Mouse (Mus musculus) gastrocnemius, postnatal 25 days (tissue): Measurements from ENCODE around the gene Eif4e2. TPM values are rescaled to one million over a fixed set of nuclear protein-coding genes. Genes with fewer than 3 reads are reported as not detected.

Experiments used
- DNase-seq: peaks from one replicate; pipeline ENCODE4 v3.0.0; 2022
- long read RNA-seq, 2 experiments: library from polyadenylated mRNA; stranded (forward); transcript quantifications; one replicate each; pipeline ENCODE4 v2.0.0; 2021
- total RNA-seq, 2 experiments: library from RNA; stranded (reverse); gene quantifications; 1 replicate in 1 of 2; 2 replicates in 1 of 2; pipeline ENCODE4 v1.2.3; 2021

Eif4e2 gene
- 10 to 100 TPM; 49.6 to 51.7 TPM for total RNA-seq
- long read RNA-seq, experiment 1, transcript Eif4e2-206 (7 exons, 1,807 nt) = major isoform, 22 of 57 reads
- long read RNA-seq, experiment 1, transcript Eif4e2-204 (7 exons, 1,119 nt) = minor isoform, 13 of 57 reads
- long read RNA-seq, experiment 1, partial matches to known transcripts = 1 of 57 reads
- long read RNA-seq, experiment 1, other reads (novel, unspliced or antisense) = 19 of 57 reads
- long read RNA-seq, experiment 2, transcript Eif4e2-207 (8 exons, 3,473 nt) = minor isoform, 7 of 64 reads
- long read RNA-seq, experiment 2, transcript Eif4e2-204 (7 exons, 1,119 nt) = minor isoform, 11 of 64 reads
- long read RNA-seq, experiment 2, transcript Eif4e2-206 (7 exons, 1,807 nt) = major isoform, 22 of 64 reads
- long read RNA-seq, experiment 2, partial matches to known transcripts = 3 of 64 reads
- long read RNA-seq, experiment 2, other reads (novel, unspliced or antisense) = 17 of 64 reads

DNA sequence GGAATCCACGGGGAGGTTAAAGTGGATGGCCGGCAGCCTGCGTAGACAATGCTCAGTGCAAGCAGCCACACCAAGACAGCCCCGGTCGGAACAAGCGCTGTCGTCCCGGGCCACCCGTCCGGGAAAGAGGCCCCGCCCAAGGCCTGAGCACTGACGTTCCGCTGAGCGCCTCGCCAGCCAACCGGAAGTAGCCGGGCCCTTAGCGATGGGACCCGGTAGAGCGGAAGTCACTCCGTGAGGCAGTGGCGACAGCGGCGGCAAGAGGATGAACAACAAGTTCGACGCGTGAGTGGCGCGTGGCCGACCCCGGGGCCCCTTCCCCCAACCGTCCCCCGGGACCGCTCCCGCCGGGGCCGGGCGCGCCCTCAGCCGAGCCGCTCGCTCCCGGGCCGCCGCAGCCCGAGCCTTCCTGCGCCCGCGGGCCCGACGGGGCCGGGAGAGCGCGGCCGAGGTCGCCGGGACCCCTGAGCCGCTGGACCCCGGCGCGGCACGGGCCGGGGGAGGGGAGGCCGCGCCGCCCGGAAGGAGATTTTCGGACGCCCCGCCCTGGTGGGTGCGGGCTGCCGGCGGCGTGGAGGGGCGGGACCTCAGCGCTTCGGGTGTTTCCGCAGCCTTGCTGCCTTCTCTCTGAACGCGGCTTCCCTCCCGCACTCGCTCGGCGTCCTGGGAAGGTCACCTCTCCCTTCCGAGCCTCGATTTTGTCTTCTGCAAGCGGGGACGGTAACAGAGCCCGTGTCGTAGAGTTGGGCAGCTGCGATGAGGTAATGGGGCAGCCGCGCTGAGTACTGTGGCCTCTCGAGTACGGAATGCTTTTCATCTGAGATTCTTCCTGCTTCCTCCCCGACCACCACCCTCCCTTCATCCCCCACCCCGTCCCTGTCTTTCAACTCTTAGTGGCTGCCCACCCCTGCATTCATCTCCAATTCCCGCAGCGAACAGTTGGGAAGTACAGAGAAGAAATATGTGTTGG is at the start of gene Eif4e2:
Gene Eif4e2, plus strand, starts transcription at position 180 of the 970 bp plus-strand sequence.
- DNase-seq = peak; percentile 95

DNA sequence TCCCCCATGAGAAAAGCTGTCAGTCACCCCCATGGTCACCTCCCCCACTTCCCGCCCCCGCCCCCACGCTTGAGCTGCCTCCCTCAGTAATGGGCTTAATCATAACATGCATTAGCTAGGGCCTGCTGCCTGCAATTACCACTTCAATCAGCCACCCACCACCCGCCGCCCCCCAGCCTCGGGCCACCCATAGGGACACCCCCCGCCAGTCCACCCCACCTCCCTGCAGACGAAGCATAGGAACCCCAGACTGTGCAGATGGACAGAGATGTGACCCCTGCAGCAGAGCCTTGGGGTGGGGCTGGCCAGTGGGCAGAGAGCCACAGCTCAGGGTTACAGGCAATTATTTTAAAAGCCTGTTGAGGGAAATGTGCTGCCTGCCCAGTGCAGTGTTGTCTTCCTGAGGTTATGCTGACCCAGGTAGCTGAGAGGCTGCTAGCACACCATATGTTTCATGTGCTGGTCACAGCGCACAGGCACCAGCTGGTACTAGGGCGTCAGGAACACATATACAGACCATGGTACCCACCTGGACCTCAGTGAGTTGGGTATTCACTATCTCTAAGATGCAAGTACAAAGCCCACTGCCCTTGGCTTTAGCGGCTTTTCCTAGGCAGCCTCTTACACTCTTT is 49.4 kb upstream of the Eif4e2 start:
- DNase-seq = no peak

DNA sequence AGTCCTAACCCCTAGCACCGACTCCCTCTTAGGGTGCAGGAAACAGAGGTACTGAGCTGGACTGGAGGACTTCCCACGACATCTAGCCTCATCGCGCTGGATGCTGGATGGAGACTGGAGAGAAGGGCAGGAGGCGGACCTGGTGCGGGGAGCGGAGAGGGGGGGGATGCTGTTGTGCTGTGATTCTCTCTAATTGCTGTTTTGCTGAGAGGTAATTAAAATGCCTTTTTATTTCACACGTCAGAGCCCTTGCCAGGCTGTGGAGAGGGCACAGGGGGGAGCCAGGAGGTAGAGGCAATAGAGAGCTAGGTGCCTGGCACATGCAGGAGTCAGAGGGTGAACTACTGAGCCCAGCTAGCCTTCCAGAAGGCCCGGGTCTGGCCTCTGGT is 48.9 kb upstream of the Eif4e2 start:
- DNase-seq = no peak

GRCm38 (mm10) chr1:87170458-87170857 is 43.3 kb upstream of the Eif4e2 start:
- no peak for DNase-seq

DNA sequence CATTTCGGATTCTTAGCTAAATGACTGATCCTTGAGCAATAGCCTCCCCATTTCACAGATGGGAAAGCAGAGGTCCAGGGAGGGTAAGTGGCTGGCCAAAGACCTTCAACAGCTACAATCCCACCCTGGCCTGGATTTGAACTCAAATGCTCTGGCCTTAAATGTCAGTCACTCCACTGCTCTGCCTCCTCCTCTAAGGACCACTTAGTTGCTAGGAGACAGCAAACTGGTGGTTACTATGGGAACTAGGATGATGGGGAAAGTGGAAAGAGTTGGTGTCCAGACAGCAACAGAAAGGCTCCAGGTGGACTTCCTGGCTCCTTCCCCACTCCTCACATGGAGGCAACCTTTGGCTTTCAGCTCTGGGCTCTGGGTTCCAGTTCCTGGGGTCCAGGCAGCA is 42.4 kb upstream of the Eif4e2 start:
- DNase-seq = no peak

- DNase-seq = no peak
Observed at GRCm38 (mm10) chr1:87172316-87172715, 41.4 kb upstream of the Eif4e2 start.

- peak; percentile 39 for DNase-seq
Observed at GRCm38 (mm10) chr1:87174006-87174955, 39.4 kb upstream of the Eif4e2 start.

DNA sequence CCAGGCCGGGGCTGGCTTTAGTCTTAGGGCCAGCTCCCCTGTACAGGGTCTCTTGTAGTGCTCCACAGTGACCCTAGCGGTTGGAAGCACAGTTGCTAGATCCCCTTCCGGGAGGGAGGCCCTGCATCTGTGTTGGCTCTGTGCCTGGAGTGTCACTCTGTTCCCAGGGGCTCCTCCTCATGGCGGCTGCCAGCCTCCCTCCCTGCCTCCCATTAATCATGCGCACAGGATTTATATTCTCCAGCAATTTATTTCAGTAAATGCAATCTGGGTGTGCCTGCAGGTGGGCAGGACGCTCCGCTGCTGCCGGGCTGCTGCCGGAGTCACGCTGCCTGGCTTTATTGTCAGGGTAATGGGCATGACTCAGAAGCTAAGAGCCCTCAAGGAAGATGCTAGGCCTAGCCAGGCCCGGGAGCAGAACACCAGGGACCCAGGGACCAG is 37.8 kb upstream of the Eif4e2 start:
- DNase-seq = peak; percentile 34

DNA sequence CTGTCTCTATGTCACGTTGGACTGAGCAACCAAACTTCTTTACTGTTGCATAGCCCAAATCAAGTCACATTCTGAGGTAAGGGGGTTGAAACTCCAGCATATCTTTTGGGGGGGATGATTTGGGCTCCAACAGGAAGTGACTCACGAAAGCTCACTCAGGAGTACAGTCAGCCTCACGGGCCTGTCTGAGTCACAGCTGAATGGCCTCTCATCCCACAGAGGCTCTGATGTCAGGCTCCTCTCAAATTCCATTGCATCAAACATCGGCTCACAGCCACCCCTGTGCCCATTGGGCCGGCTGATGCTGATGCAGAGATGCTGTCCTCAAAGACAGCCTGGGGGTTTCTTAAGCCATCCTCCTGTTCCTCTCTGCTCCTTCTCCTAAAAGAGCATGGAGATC is 32.8 kb upstream of the Eif4e2 start:
- no peak for DNase-seq

GRCm38 (mm10) chr1:87183013-87183412 is 30.7 kb upstream of the Eif4e2 start, which contains the start of gene Prss56:
TSS of gene Prss56 (plus strand) at chr1:87183313.
- DNase-seq = no peak

- DNase-seq = no peak
Observed at GRCm38 (mm10) chr1:87183998-87184750, 29.5 kb upstream of the Eif4e2 start.

DNA sequence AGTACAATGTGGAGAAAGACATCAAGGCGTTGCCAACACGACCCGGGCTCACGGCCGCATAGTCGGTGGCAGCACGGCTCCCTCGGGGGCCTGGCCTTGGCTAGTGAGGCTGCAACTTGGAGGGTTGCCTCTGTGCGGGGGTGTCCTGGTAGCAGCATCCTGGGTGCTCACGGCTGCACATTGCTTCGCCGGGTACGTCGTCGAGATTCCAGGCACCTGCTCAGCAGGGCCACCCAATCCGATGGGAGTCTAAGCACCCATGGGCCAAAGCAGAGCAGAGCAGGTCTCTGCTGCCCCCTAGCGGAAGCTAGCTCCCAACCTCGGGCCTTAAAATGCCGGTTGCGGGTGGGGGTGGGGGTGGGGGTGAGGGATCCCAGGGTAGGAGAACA is 29.0 kb upstream of the Eif4e2 start:
- DNase-seq = peak; percentile 45

DNA sequence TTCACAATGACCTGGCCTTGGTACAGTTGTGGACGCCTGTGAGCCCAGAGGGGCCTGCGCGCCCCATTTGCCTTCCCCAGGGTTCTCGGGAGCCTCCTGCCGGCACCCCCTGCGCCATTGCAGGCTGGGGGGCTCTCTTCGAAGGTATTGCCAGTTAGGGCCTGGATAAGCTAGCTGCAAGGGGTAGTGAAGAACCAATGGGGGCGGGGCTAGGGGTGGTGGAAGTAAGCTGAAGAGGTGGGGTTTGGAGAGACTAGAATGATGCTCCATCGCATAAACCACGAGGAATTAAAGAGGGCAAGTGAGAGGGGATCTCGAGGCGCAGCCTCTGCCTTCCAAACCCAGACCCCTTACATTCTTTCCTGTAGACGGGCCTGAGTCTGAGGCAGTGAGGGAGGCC is 28.2 kb upstream of the Eif4e2 start:
- no peak for DNase-seq

- DNase-seq = no peak
Observed at GRCm38 (mm10) chr1:87186261-87187036, 27.3 kb upstream of the Eif4e2 start.

- DNase-seq = no peak
Observed at GRCm38 (mm10) chr1:87187037-87187355, 26.7 kb upstream of the Eif4e2 start.

- DNase-seq = no peak
Observed at GRCm38 (mm10) chr1:87190429-87190828, 23.3 kb upstream of the Eif4e2 start, which contains the start of gene Chrnd. TSS of gene Chrnd (plus strand) at chr1:87190607.

- DNase-seq = no peak
Observed at GRCm38 (mm10) chr1:87197296-87197695, 16.4 kb upstream of the Eif4e2 start.

- no peak for DNase-seq
Observed at GRCm38 (mm10) chr1:87198119-87199065, 15.3 kb upstream of the Eif4e2 start.
